Mouse (Mus musculus): Measurements from ENCODE around the gene Tsga10.

Gene Tsga10

DNA sequence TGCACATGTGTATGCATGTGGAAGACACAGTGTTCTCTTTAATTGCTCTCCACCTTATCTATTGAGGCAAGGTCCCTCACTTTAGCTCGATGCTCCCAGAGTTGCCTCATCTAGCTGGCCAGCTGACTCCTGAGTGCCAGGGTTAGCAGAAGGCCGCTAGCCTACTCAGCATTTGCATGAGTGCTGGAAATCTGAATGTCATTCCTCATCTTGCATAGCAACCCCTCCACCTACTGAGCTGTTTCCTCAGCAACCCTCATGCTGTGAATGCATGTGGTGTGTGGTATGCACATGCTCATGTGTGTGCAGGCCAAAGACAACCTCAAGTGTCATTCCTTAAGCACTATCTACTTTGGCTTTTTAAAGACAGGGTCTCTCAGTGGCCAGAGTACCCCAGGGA is 15.5 kb downstream of the Tsga10 start:
- DNase-seq, result no peak

GRCm38 (mm10) chr1:37846878-37847277 is 19.4 kb downstream of the Tsga10 start:
- DNase-seq, result no peak

GRCm38 (mm10) chr1:37831681-37832080 is 34.5 kb downstream of the Tsga10 start:
- DNase-seq, result no peak

GRCm38 (mm10) chr1:37802291-37802690 is 63.9 kb downstream of the Tsga10 start:
- peak; percentile 13 for DNase-seq

DNA sequence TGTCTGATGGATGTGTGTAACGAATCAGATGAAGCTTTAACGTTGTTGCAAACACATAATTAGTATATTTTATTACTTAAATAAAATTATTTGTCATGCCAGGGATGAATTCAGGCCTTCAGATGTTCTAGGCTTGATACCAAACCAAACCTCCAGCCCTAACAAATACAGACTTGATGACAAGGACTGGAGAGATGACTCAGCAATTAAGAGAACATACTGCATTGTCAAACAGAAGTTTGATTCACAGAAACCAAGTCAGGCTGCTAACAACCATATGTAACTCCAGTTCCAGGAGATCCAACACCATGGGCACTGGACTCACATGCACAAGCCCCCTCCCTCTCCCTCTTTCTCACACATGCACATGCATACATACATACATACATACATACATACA is 65.9 kb downstream of the Tsga10 start:
- DNase-seq, result no peak

- DNase-seq, result no peak
These were observed 66.7 kb downstream of the Tsga10 start for GRCm38 (mm10) chr1:37799505-37799904.

DNA sequence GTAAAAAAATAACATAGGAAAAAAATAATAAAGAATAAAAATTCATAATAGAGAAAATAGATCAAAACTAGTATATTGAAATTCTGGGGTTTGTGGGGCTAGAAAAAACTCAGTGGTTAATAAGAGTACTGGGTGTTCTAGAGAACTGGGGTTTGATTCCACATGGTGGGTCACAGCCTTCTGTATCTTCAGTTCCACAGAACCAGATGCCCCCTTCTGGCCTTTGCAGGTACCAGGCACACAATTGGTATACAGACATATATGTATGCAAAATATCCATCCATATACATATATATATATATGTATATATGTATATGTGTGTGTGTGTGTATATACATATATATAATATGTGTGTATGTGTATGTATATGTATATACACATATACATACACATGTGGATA is 106.8 kb downstream of the Tsga10 start:
- DNase-seq, result no peak

DNA sequence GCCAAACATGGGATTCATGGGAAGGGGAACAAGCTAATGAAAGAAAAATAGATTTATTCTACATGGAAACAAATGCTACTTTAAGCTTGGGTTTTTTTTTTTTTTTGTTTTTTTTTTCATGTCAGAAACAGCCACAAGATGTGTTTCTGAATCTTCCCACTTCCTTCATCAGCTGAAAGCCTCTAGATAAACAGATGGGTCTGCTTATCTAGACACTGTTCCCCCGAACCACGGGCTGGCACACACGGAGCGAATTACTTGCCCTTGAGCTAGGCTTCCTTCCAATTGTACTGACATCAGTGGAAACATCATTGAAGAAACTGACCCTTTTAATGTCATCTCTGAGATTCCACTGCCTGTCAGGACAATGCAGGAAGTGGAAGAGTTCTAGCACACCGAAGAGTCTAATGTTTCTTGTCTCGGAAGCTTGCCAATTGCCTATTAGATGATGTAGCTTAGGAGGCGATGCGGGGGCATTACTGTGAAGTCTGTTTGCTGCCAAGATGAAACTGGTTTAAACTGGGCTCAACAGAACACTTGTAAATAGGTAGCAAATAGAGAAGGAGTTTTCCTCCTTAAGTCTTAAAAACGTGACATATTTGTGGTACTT is 121.5 kb downstream of the Tsga10 start:
- no peak for DNase-seq

GRCm38 (mm10) chr1:37742602-37743270 is 123.5 kb downstream of the Tsga10 start:
- DNase-seq, result no peak

DNA sequence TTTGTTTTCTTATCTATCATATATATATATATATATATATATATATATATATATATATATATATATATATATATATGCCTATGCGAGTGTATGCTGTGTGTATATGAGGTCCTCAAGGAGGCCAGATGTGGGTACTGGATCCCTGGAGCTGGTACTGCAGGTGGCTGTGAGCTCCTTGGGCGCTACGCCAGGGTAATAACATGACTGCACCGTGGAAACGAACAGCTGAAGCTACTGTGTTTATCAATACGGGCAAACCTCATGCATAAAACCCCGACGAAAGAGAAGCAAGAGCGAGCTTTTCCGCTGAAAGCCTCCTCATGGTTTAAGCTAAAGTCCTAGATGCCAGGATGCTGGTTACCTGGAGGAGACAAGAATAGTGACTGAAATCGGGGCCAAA is 124.1 kb downstream of the Tsga10 start:
- no peak for DNase-seq

- DNase-seq, result no peak
These were observed 125.9 kb downstream of the Tsga10 start for GRCm38 (mm10) chr1:37740161-37740802.

DNA sequence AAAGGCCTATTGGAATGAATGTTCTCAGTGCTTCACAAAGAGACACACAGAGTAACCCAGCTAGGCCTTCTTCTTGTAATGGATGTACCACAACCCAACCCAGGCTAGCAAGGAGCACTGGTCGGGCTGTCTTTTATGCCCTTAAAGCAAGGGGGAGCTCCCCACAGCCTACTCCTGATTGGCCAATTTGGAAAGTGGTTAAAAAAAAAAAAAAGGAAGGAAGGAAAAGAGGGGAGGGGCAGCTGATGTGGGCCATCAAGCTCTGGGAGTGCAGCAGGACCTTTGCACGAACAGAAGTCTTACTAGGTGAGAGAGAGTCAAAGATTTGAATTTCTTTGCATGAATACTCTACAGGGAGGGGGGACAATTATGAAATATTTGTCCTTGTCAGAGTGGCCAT is 127.3 kb downstream of the Tsga10 start:
- DNase-seq, result no peak

- DNase-seq, result no peak
These were observed 129.2 kb downstream of the Tsga10 start for GRCm38 (mm10) chr1:37737045-37737444.

DNA sequence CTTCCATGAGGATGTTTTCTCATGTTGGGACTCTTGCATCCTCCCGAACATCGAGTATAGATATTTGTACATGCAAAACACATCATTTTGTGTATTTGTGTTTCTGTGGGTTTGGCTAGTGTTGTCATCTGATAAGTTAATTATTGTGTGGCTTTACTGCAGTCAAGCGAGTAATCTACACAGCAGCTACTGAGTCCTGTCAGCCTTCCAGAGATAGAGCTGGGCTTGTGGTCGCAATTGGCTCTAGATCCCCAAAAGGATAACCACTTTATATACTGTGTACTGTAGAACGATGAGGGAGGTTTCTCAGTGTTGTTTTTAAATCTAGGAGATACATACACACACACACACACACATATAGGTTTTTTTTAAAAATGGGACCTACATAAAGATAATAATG is 130.3 kb downstream of the Tsga10 start:
- DNase-seq, result no peak

- DNase-seq, result no peak
These were observed 131.4 kb downstream of the Tsga10 start for GRCm38 (mm10) chr1:37734841-37735240.

GRCm38 (mm10) chr1:37729353-37729752 is 136.9 kb downstream of the Tsga10 start:
- DNase-seq, result no peak

DNA sequence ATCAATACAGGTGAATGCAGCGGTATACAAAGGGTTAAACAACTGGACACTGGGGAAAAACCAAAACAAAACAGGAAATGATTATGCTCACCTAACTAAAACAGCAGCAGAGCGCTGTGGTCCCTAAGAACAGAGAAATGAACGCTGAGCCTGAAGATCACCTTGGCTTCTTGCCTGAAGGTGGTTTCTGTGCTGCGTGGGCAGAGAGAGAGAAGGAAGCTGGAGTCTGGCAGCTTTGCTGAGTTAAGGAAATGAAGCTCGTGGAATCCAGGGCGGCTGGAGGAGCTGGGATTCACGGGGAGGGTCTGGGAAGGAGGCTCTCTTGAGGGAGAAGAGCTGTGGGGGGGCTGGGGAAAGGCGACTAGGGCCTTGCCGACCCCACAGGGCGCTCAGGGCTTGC is 138.2 kb downstream of the Tsga10 start:
- no peak for DNase-seq

DNA sequence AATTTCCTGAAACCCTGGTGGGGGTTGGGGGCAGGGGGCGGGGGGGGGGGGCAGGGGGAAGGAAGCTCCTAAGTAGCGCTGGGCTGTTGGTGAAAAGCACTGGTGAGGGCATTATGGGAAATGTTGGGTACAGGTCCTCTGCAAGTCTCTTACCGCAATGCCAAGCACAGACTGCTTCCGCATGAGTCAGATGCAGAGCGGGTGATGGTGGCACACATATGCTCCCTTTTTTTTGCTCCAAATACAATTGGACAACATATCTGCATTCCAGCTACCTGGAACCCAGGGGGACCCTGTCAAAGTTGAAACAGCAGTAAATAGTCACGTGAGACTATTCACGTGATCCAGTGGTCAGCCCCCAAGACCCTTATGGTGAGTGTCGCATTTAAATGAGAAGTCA is 139.0 kb downstream of the Tsga10 start:
- no peak for DNase-seq

- no peak for DNase-seq
These were observed 139.8 kb downstream of the Tsga10 start for GRCm38 (mm10) chr1:37726426-37726825.

DNA sequence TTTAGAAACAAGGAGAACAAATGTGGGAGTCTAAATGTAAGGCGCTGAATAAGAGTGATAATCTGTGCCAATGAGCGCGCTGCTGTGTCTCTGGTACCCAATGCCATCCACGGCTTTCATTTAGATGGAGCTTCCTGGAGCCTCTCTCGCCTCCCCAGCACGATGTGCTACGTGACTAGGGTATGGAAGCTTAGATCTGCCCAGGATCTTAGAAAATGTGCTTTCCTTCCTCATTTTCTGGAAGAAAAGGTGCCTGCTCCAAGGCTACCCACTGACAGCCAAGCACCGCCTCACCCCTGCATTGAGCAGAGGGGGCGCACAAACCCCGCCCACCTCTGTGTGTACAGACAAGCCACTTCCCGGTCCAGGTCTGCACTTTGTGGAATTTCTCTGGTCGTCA is 140.3 kb downstream of the Tsga10 start:
- peak; percentile 53 for DNase-seq

- DNase-seq, result no peak
These were observed 145.1 kb downstream of the Tsga10 start for GRCm38 (mm10) chr1:37721092-37721491.

GRCm38 (mm10) chr1:37719761-37720640 is 146.2 kb downstream of the Tsga10 start, which contains the start of gene 2010300C02Rik:
TSS of gene 2010300C02Rik (minus strand) at chr1:37720085.
- DNase-seq, result peak; percentile 84

DNA sequence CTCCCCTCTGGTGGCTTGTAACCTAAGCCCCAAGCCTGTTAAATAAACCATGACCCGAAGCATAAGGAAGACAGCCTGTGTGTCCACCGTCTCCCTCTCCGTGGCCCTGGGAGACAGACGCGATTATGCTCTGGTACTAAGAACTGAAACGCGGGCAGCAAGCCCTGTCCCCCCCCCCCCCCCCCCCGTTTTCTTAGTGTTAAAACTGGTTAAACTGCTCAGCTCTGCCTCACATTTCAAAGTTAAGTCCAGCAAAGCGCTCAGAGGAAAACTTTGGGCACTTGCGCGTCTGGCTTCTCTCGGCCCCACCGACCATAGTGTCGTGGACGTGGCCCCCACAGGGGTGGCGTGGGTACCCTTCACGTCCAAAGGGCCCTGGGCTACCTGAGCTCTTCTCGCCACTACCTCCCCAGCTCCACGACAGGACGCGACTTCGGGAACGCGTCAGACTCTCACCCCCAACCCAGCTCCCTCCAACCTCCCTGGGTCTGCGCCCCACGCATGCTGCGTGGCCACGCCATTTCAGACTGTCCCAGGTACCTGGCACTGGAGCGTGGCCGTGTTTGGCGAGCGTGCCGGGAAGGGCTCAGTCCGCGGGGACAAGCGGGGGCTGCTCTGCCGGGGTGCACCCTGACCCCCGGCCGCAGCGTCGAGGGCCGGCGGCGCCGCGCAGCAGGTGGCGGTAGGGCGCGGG is 147.1 kb downstream of the Tsga10 start:
- DNase-seq, result peak; percentile 17
